Mouse (Mus musculus) bone marrow macrophage, adult 2 months (primary cell): ENCODE measurements around the gene Ttc28.

ENCODE experiments used
- CTCF ChIP-seq: IDR thresholded peaks from 2 replicates; pipeline ENCODE4 v1.5.1; 2012; ENCODE audit warnings: low read depth, mild to moderate bottlenecking, low read length, moderate library complexity
- POLR2A ChIP-seq: IDR thresholded peaks from 2 replicates; pipeline ENCODE4 v1.6.1; 2012; ENCODE audit warnings: mild to moderate bottlenecking, low read depth, low read length, borderline replicate concordance

GRCm38 (mm10) chr5:111267100-111267499, 387.5 kb downstream of the Ttc28 start:
- TF ChIP-seq CTCF: no peak
- TF ChIP-seq POLR2A: no peak
